Mouse (Mus musculus) embryo, embryonic 10.5 days (tissue): ENCODE data around the gene Igsf11.

ENCODE experiments used
- DNase-seq: peaks from one replicate; pipeline ENCODE4 v3.0.0-alpha.2; 2015; ENCODE audit warnings: low spot score

Igsf11 gene

GRCm38 (mm10) chr16:38892371-38892770 lies at the start of gene Igsf11:
Gene Igsf11 (plus strand): TSS chr16:38892671.
- DNase-seq = no peak

- peak; percentile 76 for DNase-seq
Observed at GRCm38 (mm10) chr16:38858120-38858749, 34.2 kb upstream of the Igsf11 start.

GRCm38 (mm10) chr16:38860548-38860947 lies 31.9 kb upstream of the Igsf11 start:
- no peak for DNase-seq

GRCm38 (mm10) chr16:38864358-38864757 lies 28.1 kb upstream of the Igsf11 start:
- no peak for DNase-seq

- no peak for DNase-seq
Observed at GRCm38 (mm10) chr16:38873231-38873630, 19.2 kb upstream of the Igsf11 start.

GRCm38 (mm10) chr16:38874481-38874880 lies 18.0 kb upstream of the Igsf11 start:
- DNase-seq = no peak

- no peak for DNase-seq
Observed at GRCm38 (mm10) chr16:38898816-38899425, 6.5 kb downstream of the Igsf11 start.

GRCm38 (mm10) chr16:38900024-38900423 lies 7.6 kb downstream of the Igsf11 start:
- DNase-seq = no peak

GRCm38 (mm10) chr16:38902111-38902778 lies 9.8 kb downstream of the Igsf11 start:
- peak; percentile 91 for DNase-seq

- peak; percentile 57 for DNase-seq
Observed at GRCm38 (mm10) chr16:38903020-38903419, 10.5 kb downstream of the Igsf11 start.

- DNase-seq = peak; percentile 35
Observed at GRCm38 (mm10) chr16:38904202-38904601, 11.7 kb downstream of the Igsf11 start.

GRCm38 (mm10) chr16:38905911-38906310 lies 13.4 kb downstream of the Igsf11 start:
- DNase-seq = no peak

GRCm38 (mm10) chr16:38908304-38908703 lies 15.8 kb downstream of the Igsf11 start:
- DNase-seq = no peak

GRCm38 (mm10) chr16:38909506-38909905 lies 17.0 kb downstream of the Igsf11 start:
- no peak for DNase-seq

GRCm38 (mm10) chr16:38910088-38910487 lies 17.6 kb downstream of the Igsf11 start:
- DNase-seq = no peak

- DNase-seq = no peak
Observed at GRCm38 (mm10) chr16:38915451-38915850, 23.0 kb downstream of the Igsf11 start.

GRCm38 (mm10) chr16:38916053-38916786 lies 23.7 kb downstream of the Igsf11 start:
- DNase-seq = no peak

GRCm38 (mm10) chr16:38916885-38917284 lies 24.4 kb downstream of the Igsf11 start:
- no peak for DNase-seq

- no peak for DNase-seq
Observed at GRCm38 (mm10) chr16:38918121-38918520, 25.6 kb downstream of the Igsf11 start.

- DNase-seq = no peak
Observed at GRCm38 (mm10) chr16:38920488-38920887, 28.0 kb downstream of the Igsf11 start.

GRCm38 (mm10) chr16:38924940-38925339 lies 32.5 kb downstream of the Igsf11 start:
- DNase-seq = no peak

GRCm38 (mm10) chr16:38928760-38929159 lies 36.3 kb downstream of the Igsf11 start:
- DNase-seq = no peak

GRCm38 (mm10) chr16:38931519-38931918 lies 39.0 kb downstream of the Igsf11 start:
- DNase-seq = no peak
